In genomic region chr11:98850100-98851093, GRCm38 (mm10) we compare ENCODE assay signal across 8 mouse cellular contexts. TPM values are rescaled to one million over a fixed set of nuclear protein-coding genes. Genes with fewer than 3 reads are reported as not detected.
DNase-seq lines count a peak whose midpoint lies in the region; ATAC-seq and TF ChIP-seq lines count a peak whose summit lies in the region.

No protein-coding gene starts in this region.

- H3K27ac ChIP-seq in heart, embryonic 12.5 days (ENCODE audit: poor library complexity, severe bottlenecking), result no peak overlapping the region
- H3K27ac ChIP-seq in forebrain, postnatal 0 days (ENCODE audit: low read depth, low read length), result 0 out of 2 replicates have a peak overlapping the region, but pooled peaks have one; percentile 15
- 0 out of 2 replicates have a peak overlapping the region, but pooled peaks have one; percentile 44 for H3K27ac ChIP-seq in midbrain, embryonic 15.5 days
- no peak overlapping the region for H3K27ac ChIP-seq in kidney, embryonic 14.5 days (ENCODE audit: low read depth, low read length)
- H3K27ac ChIP-seq in gastrocnemius, adult 2 months, result no peak overlapping the region

- H3K9me3 ChIP-seq in heart, embryonic 12.5 days (replicated peaks), result no peaks in the 10 kb centered on the region
- no peaks in the 10 kb centered on the region for H3K9me3 ChIP-seq in forebrain, postnatal 0 days (ENCODE audit: low read length)
- no peaks in the 10 kb centered on the region for H3K9me3 ChIP-seq in midbrain, embryonic 15.5 days
- no peaks in the 10 kb centered on the region for H3K9me3 ChIP-seq in kidney, embryonic 14.5 days (ENCODE audit: control insufficient read depth, low read length)

- ATAC-seq in heart, embryonic 12.5 days (ENCODE audit: insufficient number of reproducible peaks, low FRiP score), result no peak
- ATAC-seq in forebrain, postnatal 0 days, result peak; percentile 70
- ATAC-seq in midbrain, embryonic 15.5 days (replicated peaks), result peak; percentile 57; the same call in 1 of the 2 replicates
- ATAC-seq in kidney, embryonic 14.5 days (ENCODE audit: low FRiP score, low TSS enrichment), result no peak
- no peak for ATAC-seq in monocyte, adult 5-6 weeks (replicated peaks; ENCODE audit: insufficient number of reproducible peaks, low FRiP score, low TSS enrichment, poor library complexity, severe bottlenecking)

- peak overlapping the region; percentile 15; the same call in 1 of the 2 replicates for H3K4me2 ChIP-seq in heart, embryonic 12.5 days
- peak overlapping the region; percentile 28 for H3K4me2 ChIP-seq in forebrain, postnatal 0 days (ENCODE audit: low read depth)
- H3K4me2 ChIP-seq in midbrain, embryonic 15.5 days, result peak overlapping the region; percentile 37
- H3K4me2 ChIP-seq in kidney, embryonic 14.5 days (replicated peaks; ENCODE audit: low read depth, low read length), result no peak overlapping the region

- 67% methylated on average over 26 of the region's 26 CpGs for WGBS in heart, embryonic 12.5 days
- 57% methylated on average over 26 of the region's 26 CpGs for WGBS in forebrain, postnatal 0 days
- 58% methylated on average over 26 of the region's 26 CpGs for WGBS in midbrain, embryonic 15.5 days
- 68% methylated on average over 26 of the region's 26 CpGs for WGBS in kidney, embryonic 14.5 days

- H3K9ac ChIP-seq in heart, embryonic 12.5 days, result 0 out of 2 replicates have a peak overlapping the region, but pooled peaks have one; percentile 0
- 0 out of 2 replicates have a peak overlapping the region, but pooled peaks have one; percentile 10 for H3K9ac ChIP-seq in forebrain, postnatal 0 days
- peak overlapping the region; percentile 19; the same call in 1 of the 2 replicates for H3K9ac ChIP-seq in midbrain, embryonic 15.5 days
- no peak overlapping the region for H3K9ac ChIP-seq in kidney, embryonic 14.5 days (ENCODE audit: low read depth, low read length)

- no peaks in the 10 kb centered on the region for H3K36me3 ChIP-seq in heart, embryonic 12.5 days
- peaks cover 15% of the 10 kb centered on the region; the same call in 1 of the 2 replicates for H3K36me3 ChIP-seq in forebrain, postnatal 0 days (ENCODE audit: insufficient read depth)
- no peaks in the 10 kb centered on the region for H3K36me3 ChIP-seq in midbrain, embryonic 15.5 days (replicated peaks)
- H3K36me3 ChIP-seq in kidney, embryonic 14.5 days (ENCODE audit: control insufficient read depth, insufficient read depth, low read length), result no peaks in the 10 kb centered on the region

- H3K4me3 ChIP-seq in heart, embryonic 12.5 days, result no peak overlapping the region
- peak overlapping the region; percentile 9; the same call in 1 of the 2 replicates for H3K4me3 ChIP-seq in forebrain, postnatal 0 days (ENCODE audit: low read depth, low read length)
- peak overlapping the region; percentile 18; the same call in 1 of the 2 replicates for H3K4me3 ChIP-seq in midbrain, embryonic 15.5 days
- H3K4me3 ChIP-seq in kidney, embryonic 14.5 days (ENCODE audit: low read length), result no peak overlapping the region
- no peak overlapping the region for H3K4me3 ChIP-seq in gastrocnemius, adult 2 months

- TF ChIP-seq CTCF in forebrain, postnatal 0 days (IDR thresholded peaks at IDR 0.05; ENCODE audit: low read depth), result no peak
- no peak for TF ChIP-seq CTCF in gastrocnemius, adult 2 months (IDR thresholded peaks at IDR 0.05)

- intact Hi-C loops in heart, postnatal 10 days (cut with DNase I), result no loop called here
- intact Hi-C loops in gastrocnemius, adult 2 months (cut with DNase I), result no loop called here

- peaks cover 31% of the 10 kb centered on the region for H3K4me1 ChIP-seq in heart, embryonic 12.5 days (replicated peaks)
- H3K4me1 ChIP-seq in forebrain, postnatal 0 days (ENCODE audit: insufficient read depth), result no peaks in the 10 kb centered on the region
- H3K4me1 ChIP-seq in midbrain, embryonic 15.5 days, result peaks cover 20% of the 10 kb centered on the region
- H3K4me1 ChIP-seq in kidney, embryonic 14.5 days (ENCODE audit: control insufficient read depth, insufficient read depth, low read length), result peaks cover 5% of the 10 kb centered on the region; the same call in 1 of the 2 replicates

- no peak for DNase-seq in heart, postnatal 10 days
- DNase-seq in brain, adult 2 months (ENCODE audit: low read depth, low spot score), result peak; percentile 67
- peak; percentile 73 for DNase-seq in forebrain, postnatal 0 days
- no peak for DNase-seq in gastrocnemius, adult 2 months

- peaks cover 16% of the 10 kb centered on the region; the same call in 1 of the 2 replicates for H3K27me3 ChIP-seq in heart, embryonic 12.5 days (replicated peaks)
- H3K27me3 ChIP-seq in forebrain, postnatal 0 days (ENCODE audit: insufficient read depth, low read length), result no peaks in the 10 kb centered on the region
- H3K27me3 ChIP-seq in midbrain, embryonic 15.5 days (replicated peaks), result no peaks in the 10 kb centered on the region
- H3K27me3 ChIP-seq in kidney, embryonic 14.5 days (ENCODE audit: control insufficient read depth, insufficient read depth, low read length), result no peaks in the 10 kb centered on the region

RNA-seq across cellular contexts. Expression of gene Wipf2, which starts 13.0 kb away (rescaled TPM):
- 3.0 and 3.3 TPM in 2 replicates for polyA plus RNA-seq in heart, embryonic 12.5 days (2016; fragmentation: Nextera tagmentation; extraction: Ambion mirVana)
- total RNA-seq in heart, postnatal 10 days (2021), result 10 to 100 TPM; 12.4 to 13.0 TPM
- total RNA-seq in forebrain, postnatal 0 days (2014; rRNA removed), result 7.1 and 8.2 TPM in 2 replicates
- polyA plus RNA-seq in forebrain, postnatal 0 days (2015; fragmentation: Nextera tagmentation; extraction: Ambion mirVana), result 1.6 and 3.0 TPM in 2 replicates
- 4.9 and 5.3 TPM in 2 replicates for polyA plus RNA-seq in midbrain, embryonic 15.5 days (2015; fragmentation: Nextera tagmentation; extraction: Ambion mirVana)
- polyA plus RNA-seq in kidney, embryonic 14.5 days (2014; fragmentation: Nextera tagmentation; extraction: Ambion mirVana), result 6.5 and 6.7 TPM in 2 replicates
- 5.3 to 13.1 TPM (median 7.1 TPM) in 3 replicates for total RNA-seq in monocyte, adult 5-6 weeks (2017)
- total RNA-seq in gastrocnemius, adult 2 months (2021), result 1 to 10 TPM; 6.1 to 6.6 TPM

RNA-seq across cellular contexts. Expression of gene Rapgefl1, which starts 13.8 kb away (rescaled TPM):
- polyA plus RNA-seq in heart, embryonic 12.5 days (2016; fragmentation: Nextera tagmentation; extraction: Ambion mirVana), result 0.51 and 1.0 TPM in 2 replicates
- total RNA-seq in heart, postnatal 10 days (2021), result under 1 TPM; 0.79 to 0.87 TPM
- total RNA-seq in forebrain, postnatal 0 days (2014; rRNA removed), result 28.7 TPM in 2 replicates
- 5.6 and 9.8 TPM in 2 replicates for polyA plus RNA-seq in forebrain, postnatal 0 days (2015; fragmentation: Nextera tagmentation; extraction: Ambion mirVana)
- polyA plus RNA-seq in midbrain, embryonic 15.5 days (2015; fragmentation: Nextera tagmentation; extraction: Ambion mirVana), result 9.1 and 9.2 TPM in 2 replicates
- 1.6 and 2.4 TPM in 2 replicates for polyA plus RNA-seq in kidney, embryonic 14.5 days (2014; fragmentation: Nextera tagmentation; extraction: Ambion mirVana)
- not detected in 3 replicates for total RNA-seq in monocyte, adult 5-6 weeks (2017)
- total RNA-seq in gastrocnemius, adult 2 months (2021), result under 1 TPM; 0.22 to 0.26 TPM

RNA-seq across cellular contexts. Expression of gene Casc3, which starts 45.7 kb away (rescaled TPM):
- polyA plus RNA-seq in heart, embryonic 12.5 days (2016; fragmentation: Nextera tagmentation; extraction: Ambion mirVana), result 31.8 and 33.3 TPM in 2 replicates
- total RNA-seq in heart, postnatal 10 days (2021), result 10 to 100 TPM; 29.0 to 29.7 TPM
- total RNA-seq in forebrain, postnatal 0 days (2014; rRNA removed), result 22.5 and 27.2 TPM in 2 replicates
- 29.5 and 37.4 TPM in 2 replicates for polyA plus RNA-seq in forebrain, postnatal 0 days (2015; fragmentation: Nextera tagmentation; extraction: Ambion mirVana)
- polyA plus RNA-seq in midbrain, embryonic 15.5 days (2015; fragmentation: Nextera tagmentation; extraction: Ambion mirVana), result 56.3 and 57.7 TPM in 2 replicates
- polyA plus RNA-seq in kidney, embryonic 14.5 days (2014; fragmentation: Nextera tagmentation; extraction: Ambion mirVana), result 28.1 and 43.1 TPM in 2 replicates
- 47.5 to 51.5 TPM (median 49.5 TPM) in 3 replicates for total RNA-seq in monocyte, adult 5-6 weeks (2017)
- total RNA-seq in gastrocnemius, adult 2 months (2021), result 10 to 100 TPM; 17.4 to 21.9 TPM

RNA-seq across cellular contexts. Expression of gene Msl1, which starts 55.1 kb away (rescaled TPM):
- polyA plus RNA-seq in heart, embryonic 12.5 days (2016; fragmentation: Nextera tagmentation; extraction: Ambion mirVana), result 20.3 and 21.4 TPM in 2 replicates
- 10 to 100 TPM; 70.3 to 83.4 TPM for total RNA-seq in heart, postnatal 10 days (2021)
- 87.2 and 94.6 TPM in 2 replicates for total RNA-seq in forebrain, postnatal 0 days (2014; rRNA removed)
- 16.3 and 24.1 TPM in 2 replicates for polyA plus RNA-seq in forebrain, postnatal 0 days (2015; fragmentation: Nextera tagmentation; extraction: Ambion mirVana)
- polyA plus RNA-seq in midbrain, embryonic 15.5 days (2015; fragmentation: Nextera tagmentation; extraction: Ambion mirVana), result 33.2 and 33.6 TPM in 2 replicates
- polyA plus RNA-seq in kidney, embryonic 14.5 days (2014; fragmentation: Nextera tagmentation; extraction: Ambion mirVana), result 21.6 and 33.7 TPM in 2 replicates
- total RNA-seq in monocyte, adult 5-6 weeks (2017), result 108 to 125 TPM (median 112 TPM) in 3 replicates
- 10 to 100 TPM; 51.8 to 69.4 TPM for total RNA-seq in gastrocnemius, adult 2 months (2021)

RNA-seq across cellular contexts. Expression of gene Cdc6, which starts 57.2 kb away (rescaled TPM):
- polyA plus RNA-seq in heart, embryonic 12.5 days (2016; fragmentation: Nextera tagmentation; extraction: Ambion mirVana), result 27.0 and 27.7 TPM in 2 replicates
- 1 to 10 TPM; 3.3 to 3.6 TPM for total RNA-seq in heart, postnatal 10 days (2021)
- total RNA-seq in forebrain, postnatal 0 days (2014; rRNA removed), result 2.2 and 2.3 TPM in 2 replicates
- polyA plus RNA-seq in forebrain, postnatal 0 days (2015; fragmentation: Nextera tagmentation; extraction: Ambion mirVana), result 1.3 and 1.7 TPM in 2 replicates
- polyA plus RNA-seq in midbrain, embryonic 15.5 days (2015; fragmentation: Nextera tagmentation; extraction: Ambion mirVana), result 3.9 and 4.2 TPM in 2 replicates
- 32.5 and 44.1 TPM in 2 replicates for polyA plus RNA-seq in kidney, embryonic 14.5 days (2014; fragmentation: Nextera tagmentation; extraction: Ambion mirVana)
- 0.67 to 1.7 TPM (median 0.75 TPM) in 3 replicates for total RNA-seq in monocyte, adult 5-6 weeks (2017)
- total RNA-seq in gastrocnemius, adult 2 months (2021), result under 1 TPM in 1 of 2 experiments, not detected in 1; 0.11 TPM

Comparison
In these comparisons a context has a peak if more than half of its experiments do, and no peak if none do; other contexts are left out.
1. ATAC-seq: peak in forebrain, postnatal 0 days (single experiment) and midbrain, embryonic 15.5 days (single experiment); none in heart, embryonic 12.5 days (single experiment), kidney, embryonic 14.5 days (single experiment) and monocyte, adult 5-6 weeks (single experiment).
2. H3K27ac ChIP-seq: peak in forebrain, postnatal 0 days (single experiment) and midbrain, embryonic 15.5 days (single experiment); none in heart, embryonic 12.5 days (single experiment), kidney, embryonic 14.5 days (single experiment) and gastrocnemius, adult 2 months (single experiment).
3. H3K4me3 ChIP-seq: peak in forebrain, postnatal 0 days (single experiment) and midbrain, embryonic 15.5 days (single experiment); none in heart, embryonic 12.5 days (single experiment), kidney, embryonic 14.5 days (single experiment) and gastrocnemius, adult 2 months (single experiment).
4. DNase-seq: peak in brain, adult 2 months (single experiment) and forebrain, postnatal 0 days (single experiment); none in heart, postnatal 10 days (0 of 2) and gastrocnemius, adult 2 months (single experiment).
5. RNA of gene Rapgefl1, which starts 13.8 kb away (total RNA-seq): 28.7 TPM in forebrain, postnatal 0 days; 0.79 to 0.87 TPM in heart, postnatal 10 days, 0.22 to 0.26 TPM in gastrocnemius, adult 2 months and not detected in monocyte, adult 5-6 weeks; every median in the first group is over 10 times any median in the second.